Mouse (Mus musculus) neural tube, embryonic 11.5 days (tissue): ENCODE measurements at regions not wholly inside any gene's neighbourhood (a gene's known extent, or its start where the extent isn't known, plus 50 kb on each side); places are given as distances from the start of the nearest gene placed in this dataset.
A peak's percentile ranks its signal among the peaks of the same experiment; 100 is the strongest.
"Not testable (repeated sequence)": the region's sequence is repeated elsewhere in the genome, so short reads cannot be mapped to it uniquely, and the experiment has no call there.

ENCODE experiments used
- ATAC-seq: fragments of 200-750 bp; cut with Nextera tagmentation; 2 replicates; pipeline ENCODE4 v1.8.0; 2017; ENCODE audit warnings: moderate number of reproducible peaks, mild to moderate bottlenecking, moderate TSS enrichment, moderate library complexity; ENCODE audit not compliant: insufficient read depth, low FRiP score, low TSS enrichment
- DNase-seq: peaks from one replicate; pipeline ENCODE4 v3.0.0-alpha.2; 2015; ENCODE audit warnings: low spot score
- H3K27ac ChIP-seq: fragments of 300-500 bp; sonication (generic); 2 replicates; pipeline ENCODE4 v1.5.1; 2014; ENCODE audit warnings: low read depth, mild to moderate bottlenecking, low read length
- H3K27me3 ChIP-seq: fragments of 300-500 bp; sonication (generic); 2 replicates; pipeline ENCODE4 v1.6.1; 2014; ENCODE audit warnings: mild to moderate bottlenecking, low read length, mixed read lengths; ENCODE audit not compliant: control insufficient read depth, insufficient read depth
- H3K36me3 ChIP-seq: fragments of 300-500 bp; sonication (generic); 2 replicates; pipeline ENCODE4 v1.6.1; 2014; ENCODE audit warnings: mild to moderate bottlenecking, low read length, moderate library complexity, mixed read lengths; ENCODE audit not compliant: control insufficient read depth, insufficient read depth
- H3K4me1 ChIP-seq: fragments of 300-500 bp; sonication (generic); 2 replicates; pipeline ENCODE4 v1.6.1; 2014; ENCODE audit warnings: low read length, mixed read lengths; ENCODE audit not compliant: control insufficient read depth, insufficient read depth
- H3K4me2 ChIP-seq: fragments of 300-500 bp; sonication (generic); 2 replicates; pipeline ENCODE4 v1.6.1; 2014; ENCODE audit warnings: low read depth, mild to moderate bottlenecking, moderate library complexity
- H3K4me3 ChIP-seq: fragments of 300-500 bp; sonication (generic); 2 replicates; pipeline ENCODE4 v1.5.1; 2014; ENCODE audit warnings: low read depth, low read length
- H3K9ac ChIP-seq: fragments of 300-500 bp; sonication (generic); 2 replicates; pipeline ENCODE4 v1.6.1; 2014; ENCODE audit warnings: mild to moderate bottlenecking, low read length
- H3K9me3 ChIP-seq: fragments of 300-500 bp; sonication (generic); 2 replicates; pipeline ENCODE4 v1.6.1; 2016; ENCODE audit warnings: low read length; ENCODE audit not compliant: control insufficient read depth
- WGBS: fragments of 180-500 bp; shearing (Covaris S2); extraction: QIAGEN DNeasy Blood & Tissue Kit; methylation state at CpG from one replicate; pipeline ENCODE4 v1.1.7; 2014; 5-methylcytosine and 5-hydroxymethylcytosine counted together

- no peak overlapping the region for H3K4me3 ChIP-seq
- DNase-seq = no peak
- no peak overlapping the region for H3K9ac ChIP-seq
- no peaks in the 10 kb centered on the region for H3K36me3 ChIP-seq
- no peaks in the 10 kb centered on the region for H3K4me1 ChIP-seq
- H3K27me3 ChIP-seq = no peaks in the 10 kb centered on the region
- no peaks in the 10 kb centered on the region for H3K9me3 ChIP-seq
- no peak overlapping the region for H3K27ac ChIP-seq
- no peak overlapping the region for H3K4me2 ChIP-seq
- no peak for ATAC-seq
- 83% methylated on average over 3 of the region's 3 CpGs for WGBS
These were observed 179.8 kb upstream of the Tmem45b start for GRCm38 (mm10) chr9:31644106-31644505.

GRCm38 (mm10) chr9:31642169-31642568, 177.9 kb upstream of the Tmem45b start:
- Histone ChIP-seq H3K9me3 (peaks cover 1% of the 10 kb centered on the region; the same call in 1 of the 2 replicates), H3K27ac (no peak overlapping the region), H3K36me3 (no peaks in the 10 kb centered on the region), H3K4me3 (no peak overlapping the region), H3K4me1 (no peaks in the 10 kb centered on the region), H3K4me2 (no peak overlapping the region), H3K9ac (no peak overlapping the region), H3K27me3 (no peaks in the 10 kb centered on the region)
- DNase-seq = no peak
- WGBS = 84% methylated on average over 4 of the region's 4 CpGs
- no peak for ATAC-seq

- Histone ChIP-seq H3K9me3 (no peaks in the 10 kb centered on the region), H3K4me2 (no peak overlapping the region), H3K36me3 (no peaks in the 10 kb centered on the region), H3K9ac (no peak overlapping the region), H3K27me3 (no peaks in the 10 kb centered on the region), H3K27ac (no peak overlapping the region), H3K4me1 (no peaks in the 10 kb centered on the region), H3K4me3 (no peak overlapping the region)
- 94% methylated on average over 6 of the region's 6 CpGs for WGBS
- DNase-seq (no peak), ATAC-seq (no peak)
These were observed 164.0 kb upstream of the Tmem45b start for GRCm38 (mm10) chr9:31628291-31628690.

GRCm38 (mm10) chr9:31621553-31621952, 157.3 kb upstream of the Tmem45b start:
- H3K9me3 ChIP-seq = not testable (repeated sequence)

GRCm38 (mm10) chr9:31619344-31619743, 155.1 kb upstream of the Tmem45b start:
- Histone ChIP-seq H3K4me1 (no peaks in the 10 kb centered on the region), H3K27ac (no peak overlapping the region), H3K4me2 (no peak overlapping the region), H3K4me3 (no peak overlapping the region), H3K27me3 (no peaks in the 10 kb centered on the region), H3K9me3 (no peaks in the 10 kb centered on the region), H3K9ac (no peak overlapping the region), H3K36me3 (no peaks in the 10 kb centered on the region)
- DNase-seq = no peak
- 80% methylated on average over 6 of the region's 6 CpGs for WGBS
- no peak for ATAC-seq

More at GRCm38 (mm10) chr9:31621553-31621952, 157.3 kb upstream of the Tmem45b start:
- ATAC-seq, H3K4me2 ChIP-seq, H3K9ac ChIP-seq, H3K27me3 ChIP-seq, H3K4me3 ChIP-seq, H3K4me1 ChIP-seq, H3K27ac ChIP-seq, DNase-seq, H3K36me3 ChIP-seq: not testable (repeated sequence)
- 95% methylated on average over 7 of the region's 7 CpGs for WGBS

GRCm38 (mm10) chr9:31614250-31614945, 150.1 kb upstream of the Tmem45b start:
- Histone ChIP-seq H3K4me3 (no peak overlapping the region), H3K4me2 (no peak overlapping the region), H3K27me3 (no peaks in the 10 kb centered on the region), H3K36me3 (no peaks in the 10 kb centered on the region), H3K9ac (no peak overlapping the region), H3K27ac (no peak overlapping the region), H3K9me3 (no peaks in the 10 kb centered on the region), H3K4me1 (no peaks in the 10 kb centered on the region)
- ATAC-seq (no peak), DNase-seq (no peak)
- 67% methylated on average over 13 of the region's 13 CpGs for WGBS

- no peaks in the 10 kb centered on the region for H3K9me3 ChIP-seq
- no peak overlapping the region for H3K9ac ChIP-seq
- H3K27me3 ChIP-seq = no peaks in the 10 kb centered on the region
- DNase-seq (no peak), ATAC-seq (no peak)
- H3K4me2 ChIP-seq = no peak overlapping the region
- H3K4me3 ChIP-seq = no peak overlapping the region
- H3K4me1 ChIP-seq = no peaks in the 10 kb centered on the region
- H3K36me3 ChIP-seq = no peaks in the 10 kb centered on the region
- no peak overlapping the region for H3K27ac ChIP-seq
- 84% methylated on average over 8 of the region's 8 CpGs for WGBS
These were observed 146.9 kb upstream of the Tmem45b start for GRCm38 (mm10) chr9:31611036-31611695.

- Histone ChIP-seq H3K9ac (no peak overlapping the region), H3K4me2 (no peak overlapping the region), H3K4me1 (no peaks in the 10 kb centered on the region), H3K27me3 (no peaks in the 10 kb centered on the region), H3K27ac (no peak overlapping the region), H3K36me3 (no peaks in the 10 kb centered on the region), H3K4me3 (no peak overlapping the region), H3K9me3 (no peaks in the 10 kb centered on the region)
- DNase-seq (no peak), ATAC-seq (no peak)
- WGBS = 66% methylated on average over 4 of the region's 4 CpGs
These were observed 146.4 kb upstream of the Tmem45b start for GRCm38 (mm10) chr9:31610631-31611030.

- H3K4me3 ChIP-seq = no peak overlapping the region
- H3K27me3 ChIP-seq = no peaks in the 10 kb centered on the region
- DNase-seq = peak; percentile 18
- no peak overlapping the region for H3K4me2 ChIP-seq
- no peaks in the 10 kb centered on the region for H3K9me3 ChIP-seq
- WGBS = 63% methylated on average over 1 of the region's 1 CpGs
- no peaks in the 10 kb centered on the region for H3K4me1 ChIP-seq
- H3K9ac ChIP-seq = no peak overlapping the region
- no peaks in the 10 kb centered on the region for H3K36me3 ChIP-seq
- ATAC-seq = no peak
- H3K27ac ChIP-seq = no peak overlapping the region
These were observed 145.9 kb upstream of the Tmem45b start for GRCm38 (mm10) chr9:31610212-31610611.
